Mouse (Mus musculus): ENCODE results near the gene Mad1l1.

Mad1l1 gene

GRCm38 (mm10) chr5:140107907-140108306 lies 213.4 kb downstream of the Mad1l1 start:
- no peak for DNase-seq (ENCODE audit: extremely low read depth, insufficient read length, low spot score)

GRCm38 (mm10) chr5:140106051-140106450 lies 215.3 kb downstream of the Mad1l1 start:
- no peak for DNase-seq (ENCODE audit: extremely low read depth, insufficient read length, low spot score)

GRCm38 (mm10) chr5:140104891-140105290 lies 216.5 kb downstream of the Mad1l1 start:
- DNase-seq (ENCODE audit: extremely low read depth, insufficient read length, low spot score): no peak

- DNase-seq (ENCODE audit: extremely low read depth, insufficient read length, low spot score): no peak
Measured at GRCm38 (mm10) chr5:140102731-140103130, 218.6 kb downstream of the Mad1l1 start.

- DNase-seq (ENCODE audit: extremely low read depth, insufficient read length, low spot score): no peak
Measured at GRCm38 (mm10) chr5:140101409-140102009, 219.8 kb downstream of the Mad1l1 start.

- DNase-seq (ENCODE audit: extremely low read depth, insufficient read length, low spot score): no peak
Measured at GRCm38 (mm10) chr5:140098711-140099110, 222.6 kb downstream of the Mad1l1 start.

- no peak for DNase-seq (ENCODE audit: extremely low read depth, insufficient read length, low spot score)
Measured at GRCm38 (mm10) chr5:140095203-140095602, 226.1 kb downstream of the Mad1l1 start.

GRCm38 (mm10) chr5:140093489-140093888 lies 227.9 kb downstream of the Mad1l1 start:
- DNase-seq (ENCODE audit: extremely low read depth, insufficient read length, low spot score): no peak

- DNase-seq (ENCODE audit: extremely low read depth, insufficient read length, low spot score): no peak
Measured at GRCm38 (mm10) chr5:140091601-140092000, 229.8 kb downstream of the Mad1l1 start.

GRCm38 (mm10) chr5:140089263-140089662 lies 232.1 kb downstream of the Mad1l1 start:
- DNase-seq (ENCODE audit: extremely low read depth, insufficient read length, low spot score): no peak

- DNase-seq (ENCODE audit: extremely low read depth, insufficient read length, low spot score): no peak
Measured at GRCm38 (mm10) chr5:140087242-140087641, 234.1 kb downstream of the Mad1l1 start.

- DNase-seq (ENCODE audit: extremely low read depth, insufficient read length, low spot score): no peak
Measured at GRCm38 (mm10) chr5:140084341-140084740, 237.0 kb downstream of the Mad1l1 start.

- DNase-seq (ENCODE audit: extremely low read depth, insufficient read length, low spot score): no peak
Measured at GRCm38 (mm10) chr5:140083911-140084310, 237.4 kb downstream of the Mad1l1 start.

GRCm38 (mm10) chr5:140082204-140082812 lies 239.0 kb downstream of the Mad1l1 start:
- DNase-seq (ENCODE audit: extremely low read depth, insufficient read length, low spot score): no peak

GRCm38 (mm10) chr5:140081084-140081483 lies 240.3 kb downstream of the Mad1l1 start:
- DNase-seq (ENCODE audit: extremely low read depth, insufficient read length, low spot score): no peak

- no peak for DNase-seq (ENCODE audit: extremely low read depth, insufficient read length, low spot score)
Measured at GRCm38 (mm10) chr5:140079511-140079910, 241.8 kb downstream of the Mad1l1 start.

GRCm38 (mm10) chr5:140078406-140078805 lies 242.9 kb downstream of the Mad1l1 start:
- no peak for DNase-seq (ENCODE audit: extremely low read depth, insufficient read length, low spot score)

GRCm38 (mm10) chr5:140076438-140076837 lies 244.9 kb downstream of the Mad1l1 start:
- DNase-seq (ENCODE audit: extremely low read depth, insufficient read length, low spot score): no peak

GRCm38 (mm10) chr5:140073671-140074116 lies 247.7 kb downstream of the Mad1l1 start:
- no peak for DNase-seq (ENCODE audit: extremely low read depth, insufficient read length, low spot score)

- DNase-seq (ENCODE audit: extremely low read depth, insufficient read length, low spot score): no peak
Measured at GRCm38 (mm10) chr5:140073148-140073670, 248.1 kb downstream of the Mad1l1 start.

GRCm38 (mm10) chr5:140068506-140068905 lies 252.8 kb downstream of the Mad1l1 start:
- DNase-seq (ENCODE audit: extremely low read depth, insufficient read length, low spot score): no peak

- no peak for DNase-seq (ENCODE audit: extremely low read depth, insufficient read length, low spot score)
Measured at GRCm38 (mm10) chr5:140068051-140068450, 253.3 kb downstream of the Mad1l1 start.
